Mouse (Mus musculus): ENCODE measurements around the gene Polr3c.

- TF ChIP-seq ZC3H11A (IDR thresholded peaks at IDR 0.05; ENCODE audit: borderline replicate concordance, low read depth, low read length) (no peak), ZNF384 (IDR thresholded peaks at IDR 0.05; ENCODE audit: low read depth, low read length) (no peak)
Observed at GRCm38 (mm10) chr3:96669727-96670468, 57.5 kb downstream of the Polr3c start, which contains the start of gene Ankrd35.

Data from ES-E14 (cell line).